In the genomic region with DNA sequence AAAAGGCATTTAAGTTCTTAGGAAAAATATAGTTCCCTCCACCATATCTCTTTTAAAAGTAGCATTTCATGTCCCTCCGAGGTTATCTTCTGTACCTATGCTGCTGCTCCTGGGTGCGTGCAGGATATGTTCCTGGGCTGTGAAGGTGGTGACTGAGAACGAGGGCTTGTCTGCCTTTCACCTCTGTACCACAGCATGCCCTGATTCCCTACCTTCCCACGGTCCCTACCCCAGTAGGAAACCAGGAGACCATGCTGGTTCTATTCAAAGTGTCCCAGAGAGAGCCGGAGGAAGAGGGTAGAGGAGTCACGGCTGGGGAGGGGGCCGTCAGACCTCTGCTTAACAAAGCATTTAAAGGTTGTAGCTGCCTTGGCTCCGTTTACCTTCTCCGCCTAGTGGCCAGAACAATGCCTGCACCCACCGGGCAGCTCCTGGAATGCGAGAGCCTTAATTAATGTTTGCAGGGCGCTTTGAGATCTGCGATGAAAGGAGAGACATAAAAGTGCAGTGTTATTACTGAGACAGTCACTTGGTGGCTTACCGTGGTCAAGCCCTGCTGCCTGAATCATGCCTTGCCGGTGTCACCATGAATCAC, we compare ENCODE assay signal across 8 mouse cellular contexts. TPM values are rescaled to one million over a fixed set of nuclear protein-coding genes. Genes with fewer than 3 reads are reported as not detected.
DNase-seq lines count a peak whose midpoint lies in the region; ATAC-seq lines count a peak whose summit lies in the region.

No protein-coding gene starts in this region.

- no peak overlapping the region for H3K27ac ChIP-seq in brown adipose tissue, adult 24 weeks (replicated peaks; ENCODE audit: low read depth, low read length)
- no peak overlapping the region for H3K27ac ChIP-seq in kidney, embryonic 14.5 days (ENCODE audit: low read depth, low read length)

- no peaks in the 10 kb centered on the region for H3K4me1 ChIP-seq in brown adipose tissue, adult 24 weeks (ENCODE audit: control insufficient read depth, insufficient read depth, insufficient read length, low read length)
- peaks cover 22% of the 10 kb centered on the region for H3K4me1 ChIP-seq in kidney, embryonic 14.5 days (ENCODE audit: control insufficient read depth, insufficient read depth, low read length)

- no peak overlapping the region for H3K9ac ChIP-seq in kidney, embryonic 14.5 days (ENCODE audit: low read depth, low read length)

- WGBS in kidney, embryonic 14.5 days, result under 1% methylated on average over 15 of the region's 15 CpGs

- DNase-seq in ovary, postnatal 36 days (ENCODE audit: low spot score), result peak; percentile 24
- DNase-seq in ovary, postnatal 10 days (ENCODE audit: low spot score), result no peak
- peak; percentile 77 for DNase-seq in forelimb bud, embryonic 11.5 days (ENCODE audit: low read depth, low spot score)
- DNase-seq in thymus, postnatal 14 days, result peak; percentile 64
- DNase-seq in right cerebral cortex, postnatal 36 days (ENCODE audit: low spot score in 2 of 2), result no peak

- 0 out of 2 replicates have a peak overlapping the region, but pooled peaks have one; percentile 14 for H3K4me3 ChIP-seq in brown adipose tissue, adult 24 weeks (ENCODE audit: insufficient read depth, low read depth, low read length)
- no peak overlapping the region; the same call in 1 of the 2 replicates for H3K4me3 ChIP-seq in kidney, embryonic 14.5 days (ENCODE audit: low read length)

- H3K9me3 ChIP-seq in kidney, embryonic 14.5 days (ENCODE audit: control insufficient read depth, low read length), result no peaks in the 10 kb centered on the region

- no peaks in the 10 kb centered on the region for H3K36me3 ChIP-seq in kidney, embryonic 14.5 days (ENCODE audit: control insufficient read depth, insufficient read depth, low read length)

- 0 out of 2 replicates have a peak, but pooled peaks have one; percentile 30 for ATAC-seq in kidney, embryonic 14.5 days (ENCODE audit: low FRiP score, low TSS enrichment)
- peak; percentile 83 for ATAC-seq in megakaryocyte progenitor cell, adult 5-6 weeks (replicated peaks; ENCODE audit: poor library complexity)

- H3K27me3 ChIP-seq in kidney, embryonic 14.5 days (ENCODE audit: control insufficient read depth, insufficient read depth, low read length), result peaks cover 15% of the 10 kb centered on the region; the same call in 1 of the 2 replicates

- peak overlapping the region; percentile 27 for H3K4me2 ChIP-seq in kidney, embryonic 14.5 days (replicated peaks; ENCODE audit: low read depth, low read length)

RNA-seq across cellular contexts. Expression of a gene that starts 0.8 kb away (rescaled TPM):
- polyA plus RNA-seq in brown adipose tissue, adult 24 weeks (2012; ENCODE audit: insufficient read depth, insufficient read length, missing spikeins), result not detected in 2 replicates
- polyA plus RNA-seq in kidney, embryonic 14.5 days (2014; fragmentation: Nextera tagmentation; extraction: Ambion mirVana), result 0.76 and 1.1 TPM in 2 replicates
- not detected in 2 replicates for total RNA-seq in megakaryocyte progenitor cell, adult 5-6 weeks (2015)
- not detected in 2 replicates for total RNA-seq in megakaryocyte progenitor cell, adult 5-6 weeks (2017)

RNA-seq across cellular contexts. Expression of a gene that starts 16.5 kb away (rescaled TPM):
- 20.1 and 23.7 TPM in 2 replicates for polyA plus RNA-seq in brown adipose tissue, adult 24 weeks (2012; ENCODE audit: insufficient read depth, insufficient read length, missing spikeins)
- polyA plus RNA-seq in kidney, embryonic 14.5 days (2014; fragmentation: Nextera tagmentation; extraction: Ambion mirVana), result not detected in 2 replicates
- not detected in 2 replicates for total RNA-seq in megakaryocyte progenitor cell, adult 5-6 weeks (2015)
- not detected in 2 replicates for total RNA-seq in megakaryocyte progenitor cell, adult 5-6 weeks (2017)

RNA-seq across cellular contexts. Expression of a gene that starts 26.7 kb away (rescaled TPM):
- not detected in 2 replicates for polyA plus RNA-seq in brown adipose tissue, adult 24 weeks (2012; ENCODE audit: insufficient read depth, insufficient read length, missing spikeins)
- 0.55 and 0.64 TPM in 2 replicates for polyA plus RNA-seq in kidney, embryonic 14.5 days (2014; fragmentation: Nextera tagmentation; extraction: Ambion mirVana)
- 1.1 and 1.5 TPM in 2 replicates for total RNA-seq in megakaryocyte progenitor cell, adult 5-6 weeks (2015)
- 0.46 and 1.2 TPM in 2 replicates for total RNA-seq in megakaryocyte progenitor cell, adult 5-6 weeks (2017)

Comparison
In these comparisons a context has a peak if more than half of its experiments do, and no peak if none do; other contexts are left out.
1. DNase-seq: peak in ovary, postnatal 36 days (single experiment), forelimb bud, embryonic 11.5 days (single experiment) and thymus, postnatal 14 days (single experiment); none in ovary, postnatal 10 days (single experiment) and right cerebral cortex, postnatal 36 days (0 of 2).
2. RNA of a gene that starts 16.5 kb away (polyA plus RNA-seq): 20.1 to 23.7 TPM in brown adipose tissue, adult 24 weeks; not detected in kidney, embryonic 14.5 days; every median in the first group is over 10 times any median in the second.